Mouse (Mus musculus): ENCODE data around the gene Ftcd.

- TF ChIP-seq CTCF (IDR thresholded peaks at IDR 0.05) (no peak), POLR2A (IDR thresholded peaks at IDR 0.05; ENCODE audit: insufficient read depth, low read depth, low read length) (no peak)
Measured at GRCm38 (mm10) chr10:76576920-76577319, 1.5 kb downstream of the Ftcd start.
